Mouse (Mus musculus) stomach, embryonic 16.5 days (tissue): ENCODE data around the gene Scamp3. TPM values are rescaled to one million over a fixed set of nuclear protein-coding genes. Genes with fewer than 3 reads are reported as not detected.
A peak's percentile ranks its signal among the peaks of the same experiment; 100 is the strongest.

ENCODE experiments used
- ATAC-seq: fragments of 200-750 bp; cut with Nextera tagmentation; 2 replicates; pipeline ENCODE4 v1.8.0; 2017; ENCODE audit warnings: moderate number of reproducible peaks, moderate TSS enrichment; ENCODE audit not compliant: insufficient read depth, low FRiP score
- H3K27ac ChIP-seq: fragments of 300-500 bp; sonication (generic); 2 replicates; pipeline ENCODE4 v1.5.1; 2014; ENCODE audit warnings: low read length
- H3K27me3 ChIP-seq: fragments of 300-500 bp; sonication (generic); 2 replicates; pipeline ENCODE4 v1.6.1; 2014; ENCODE audit warnings: low read length, control low read depth, mixed read lengths; ENCODE audit not compliant: control insufficient read depth, insufficient read depth
- H3K36me3 ChIP-seq: fragments of 300-500 bp; sonication (generic); 2 replicates; pipeline ENCODE4 v1.6.1; 2014; ENCODE audit warnings: low read length; ENCODE audit not compliant: control insufficient read depth, insufficient read depth
- H3K4me1 ChIP-seq: fragments of 300-500 bp; sonication (generic); 2 replicates; pipeline ENCODE4 v1.6.1; 2014; ENCODE audit warnings: low read length, control low read depth, mixed read lengths; ENCODE audit not compliant: control insufficient read depth, insufficient read depth
- H3K4me2 ChIP-seq: fragments of 300-500 bp; sonication (generic); 2 replicates; pipeline ENCODE4 v1.6.1; 2014; ENCODE audit warnings: low read depth, low read length, mixed read lengths
- H3K4me3 ChIP-seq: fragments of 300-500 bp; sonication (generic); replicated peaks from 2 replicates; pipeline ENCODE4 v1.5.1; 2014; ENCODE audit warnings: mild to moderate bottlenecking, low read length
- H3K9ac ChIP-seq: fragments of 300-500 bp; sonication (generic); 2 replicates; pipeline ENCODE4 v1.6.1; 2014; ENCODE audit warnings: low read length
- H3K9me3 ChIP-seq: fragments of 300-500 bp; sonication (generic); replicated peaks from 2 replicates; pipeline ENCODE4 v1.6.1; 2016; ENCODE audit warnings: low read length, control low read depth; ENCODE audit not compliant: control insufficient read depth
- WGBS: fragments of 180-500 bp; shearing (Covaris S2); extraction: QIAGEN DNeasy Blood & Tissue Kit; methylation state at CpG from one replicate; pipeline ENCODE4 v1.1.7; 2014; 5-methylcytosine and 5-hydroxymethylcytosine counted together
- microRNA counts: library from miRNA; unstranded; fragments of <30 nt; microRNA quantifications from one replicate; lab custom pipeline; 2016
- microRNA-seq: library from miRNA; unstranded; fragments of <30 nt; microRNA quantifications from one replicate; pipeline ENCODE4, GENCODE M21; 2016
- polyA plus RNA-seq: library from polyadenylated mRNA; unstranded; fragments of >200 nt; fragmentation: Nextera tagmentation; extraction: Ambion mirVana; gene quantifications from 2 replicates; pipeline ENCODE4 v1.2.1, GENCODE M21; 2015

Scamp3 gene
- polyA plus RNA-seq, 1 experiment from 2014 or later: 104 TPM

DNA sequence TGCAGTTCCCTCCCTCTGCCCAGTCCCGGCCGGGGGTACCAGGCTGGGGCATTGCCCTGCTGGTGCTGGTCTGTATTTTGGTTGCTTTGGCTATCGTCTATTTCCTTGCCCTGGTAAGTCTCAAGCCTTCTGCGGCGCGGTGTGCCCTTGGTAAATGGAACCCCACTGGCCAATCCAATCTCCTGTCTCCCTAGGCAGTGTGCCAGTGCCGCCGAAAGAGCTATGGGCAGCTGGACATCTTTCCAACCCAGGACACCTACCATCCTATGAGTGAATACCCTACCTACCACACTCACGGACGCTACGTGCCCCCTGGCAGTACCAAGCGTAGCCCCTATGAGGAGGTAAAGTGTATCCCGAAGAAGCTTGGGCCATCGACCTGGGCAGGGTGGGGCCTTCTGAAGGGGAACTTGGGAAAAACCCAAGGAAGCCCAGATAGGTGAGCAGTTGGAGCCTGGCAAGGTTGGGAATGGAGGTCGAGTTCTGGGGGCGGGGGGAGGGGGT lies 54.6 kb downstream of the Scamp3 start:
- Histone ChIP-seq H3K36me3 (no peaks in the 10 kb centered on the region), H3K4me3 (peak overlapping the region; percentile 52), H3K4me1 (peaks cover 30% of the 10 kb centered on the region), H3K9ac (peak overlapping the region; percentile 24), H3K9me3 (no peaks in the 10 kb centered on the region), H3K27ac (peak overlapping the region; percentile 77), H3K27me3 (no peaks in the 10 kb centered on the region), H3K4me2 (peak overlapping the region; percentile 85)
- no peak for ATAC-seq
- 68% methylated on average over 16 of the region's 16 CpGs for WGBS

MicroRNAs within 50 kb of the gene (microRNA counts, 519-probe panel; counts per million panel counts)
- microRNA mmu-miR-92b (lab: Ali Mortazavi, UCI): 821 counts per million, percentile 3 among the panel's probes with 10 or more counts

Small RNA genes lying within 50 kb of the gene (microRNA-seq; reads per million reads assigned to microRNA genes)
- gene Mir92b: 162 reads per million, percentile 59 among the genes with 10 or more reads in this experiment

Other genes starting within 250 kb of the Scamp3 start
- 16.9 and 19.3 TPM in 2 replicates for gene Ash1l, start 226.9 kb upstream of the Scamp3 start, polyA plus RNA-seq
- gene Dap3, start 226.3 kb upstream of the Scamp3 start, polyA plus RNA-seq: 123 and 132 TPM in 2 replicates
- gene Rusc1, start 84.2 kb upstream of the Scamp3 start, polyA plus RNA-seq: 19.2 and 22.8 TPM in 2 replicates
- not detected in 2 replicates for gene Gm43738, start 76.4 kb upstream of the Scamp3 start, polyA plus RNA-seq
- 340 and 368 TPM in 2 replicates for gene Fdps, start 75.5 kb upstream of the Scamp3 start, polyA plus RNA-seq
- 14.3 and 22.0 TPM in 2 replicates for gene Pklr, start 41.3 kb upstream of the Scamp3 start, polyA plus RNA-seq
- 1.7 and 1.8 TPM in 2 replicates for gene Hcn3, start 17.3 kb upstream of the Scamp3 start, polyA plus RNA-seq
- gene Clk2, start 12.7 kb upstream of the Scamp3 start, polyA plus RNA-seq: 18.9 and 19.1 TPM in 2 replicates
- gene Fam189b, start 5.7 kb downstream of the Scamp3 start, polyA plus RNA-seq: 22.0 and 23.9 TPM in 2 replicates
- gene Gba, start 25.5 kb downstream of the Scamp3 start, polyA plus RNA-seq: 55.4 and 63.9 TPM in 2 replicates
- 38.8 and 45.2 TPM in 2 replicates for gene Thbs3, start 37.7 kb downstream of the Scamp3 start, polyA plus RNA-seq
- gene Mtx1, start 49.6 kb downstream of the Scamp3 start, polyA plus RNA-seq: 172 and 177 TPM in 2 replicates
- gene Muc1, start 51.6 kb downstream of the Scamp3 start, polyA plus RNA-seq: 112 and 164 TPM in 2 replicates
- 318 and 325 TPM in 2 replicates for gene Krtcap2, start 68.5 kb downstream of the Scamp3 start, polyA plus RNA-seq
- gene Trim46, start 68.8 kb downstream of the Scamp3 start, polyA plus RNA-seq: 4.4 and 4.8 TPM in 2 replicates
- gene Dpm3, start 81.9 kb downstream of the Scamp3 start, polyA plus RNA-seq: 119 and 131 TPM in 2 replicates
- gene Slc50a1, start 93.1 kb downstream of the Scamp3 start, polyA plus RNA-seq: 81.7 and 83.1 TPM in 2 replicates
- gene Efna1, start 103.7 kb downstream of the Scamp3 start, polyA plus RNA-seq: 41.5 and 44.7 TPM in 2 replicates
- gene Efna3, start 145.5 kb downstream of the Scamp3 start, polyA plus RNA-seq: 13.0 and 16.0 TPM in 2 replicates
- gene Efna4, start 160.6 kb downstream of the Scamp3 start, polyA plus RNA-seq: 15.0 and 15.5 TPM in 2 replicates
- gene Adam15, start 172.5 kb downstream of the Scamp3 start, polyA plus RNA-seq: 61.1 and 69.5 TPM in 2 replicates
- gene Dcst2, start 184.5 kb downstream of the Scamp3 start, polyA plus RNA-seq: 0.45 and 0.49 TPM in 2 replicates
- 0.70 and 0.89 TPM in 2 replicates for gene Dcst1, start 187.8 kb downstream of the Scamp3 start, polyA plus RNA-seq
- 8.0 and 9.2 TPM in 2 replicates for gene Zbtb7b, start 217.3 kb downstream of the Scamp3 start, polyA plus RNA-seq
- gene Lenep, start 225.3 kb downstream of the Scamp3 start, polyA plus RNA-seq: not detected in 2 replicates
- gene Flad1, start 234.4 kb downstream of the Scamp3 start, polyA plus RNA-seq: 27.5 and 28.6 TPM in 2 replicates
- gene Cks1b, start 240.9 kb downstream of the Scamp3 start, polyA plus RNA-seq: 322 and 323 TPM in 2 replicates
- 96.5 and 103 TPM in 2 replicates for gene Shc1, start 241.0 kb downstream of the Scamp3 start, polyA plus RNA-seq